Mouse (Mus musculus) brain, adult 2 months (tissue): ENCODE results near the gene Gm26938.

Experiments used
- DNase-seq: peaks from one replicate; pipeline ENCODE4 v3.0.0; 2011; ENCODE audit warnings: low read depth, low spot score

Gene Gm26938

GRCm38 (mm10) chr5:139794137-139794536 lies 32.1 kb downstream of the Gm26938 start:
- DNase-seq: no peak

GRCm38 (mm10) chr5:139793338-139794089 lies 32.7 kb downstream of the Gm26938 start:
- DNase-seq: no peak

DNA sequence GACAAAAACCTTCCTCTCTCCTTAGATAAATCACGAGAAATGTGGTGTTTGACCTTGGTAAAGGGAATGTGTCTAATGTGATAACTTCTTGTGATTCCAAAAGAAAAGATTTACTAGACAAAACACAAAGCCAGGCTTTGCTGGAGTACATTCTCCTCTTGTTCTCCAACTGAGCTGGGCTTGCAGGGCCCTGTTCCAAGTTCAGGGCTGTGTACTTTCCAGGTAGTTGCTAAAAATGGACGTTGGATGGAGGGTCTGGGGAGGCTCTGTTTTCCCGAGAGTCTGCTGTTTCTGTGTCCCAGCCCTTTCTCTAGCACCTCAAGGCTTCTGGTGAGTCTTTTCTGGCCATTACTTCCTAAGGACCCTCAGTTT lies 33.3 kb downstream of the Gm26938 start:
- no peak for DNase-seq

GRCm38 (mm10) chr5:139792159-139792775 lies 33.9 kb downstream of the Gm26938 start:
- DNase-seq: no peak

DNA sequence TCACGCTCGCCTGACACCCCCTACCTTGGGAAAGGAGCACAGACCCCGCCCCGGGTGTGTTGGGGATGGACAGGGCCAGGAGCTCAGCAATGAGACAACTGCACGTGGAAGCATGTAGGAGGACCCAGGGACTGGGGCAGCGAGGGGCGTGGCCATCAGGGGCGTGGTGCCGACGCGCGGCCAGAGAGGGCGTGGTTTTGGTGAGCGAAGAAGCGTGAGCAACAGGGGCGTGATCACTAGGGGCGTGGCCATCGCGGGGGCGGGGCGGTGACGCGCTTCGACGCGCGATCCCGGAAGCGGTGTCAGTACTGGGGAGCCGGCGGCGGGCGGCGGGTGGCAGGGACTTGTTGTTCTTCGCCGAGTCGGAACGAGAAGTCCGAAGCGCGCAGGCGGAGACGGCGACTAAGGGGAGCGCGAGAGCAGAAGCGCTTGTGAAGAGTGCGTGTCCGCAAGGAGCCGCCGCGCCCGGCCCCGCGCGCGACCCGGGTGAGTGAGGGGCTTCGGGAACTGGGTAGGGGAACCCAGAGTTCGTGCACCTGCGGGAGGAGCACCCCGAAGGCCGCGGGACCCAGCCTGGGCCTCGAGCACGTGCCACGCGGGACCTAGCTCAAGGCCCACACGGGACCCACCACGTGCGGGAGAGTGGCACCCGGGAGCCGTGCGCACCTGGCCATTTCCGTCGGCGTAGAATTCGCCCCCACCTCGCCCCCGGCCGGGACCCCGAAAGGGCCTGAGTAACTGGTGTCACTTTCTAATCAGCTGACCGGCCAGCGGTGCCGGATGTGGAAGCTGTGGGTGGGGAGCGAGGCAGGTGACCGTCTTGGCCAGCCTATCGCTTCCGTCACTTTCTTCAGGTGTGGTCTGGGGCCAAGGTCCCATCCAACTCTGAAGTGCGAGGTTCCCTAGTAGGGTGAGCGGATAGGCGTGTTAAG lies 34.7 kb downstream of the Gm26938 start, which contains the start of gene Mafk:
Gene Mafk (plus strand): TSS at position 287 of the 932 bp plus-strand sequence.
- DNase-seq: peak; percentile 92

DNA sequence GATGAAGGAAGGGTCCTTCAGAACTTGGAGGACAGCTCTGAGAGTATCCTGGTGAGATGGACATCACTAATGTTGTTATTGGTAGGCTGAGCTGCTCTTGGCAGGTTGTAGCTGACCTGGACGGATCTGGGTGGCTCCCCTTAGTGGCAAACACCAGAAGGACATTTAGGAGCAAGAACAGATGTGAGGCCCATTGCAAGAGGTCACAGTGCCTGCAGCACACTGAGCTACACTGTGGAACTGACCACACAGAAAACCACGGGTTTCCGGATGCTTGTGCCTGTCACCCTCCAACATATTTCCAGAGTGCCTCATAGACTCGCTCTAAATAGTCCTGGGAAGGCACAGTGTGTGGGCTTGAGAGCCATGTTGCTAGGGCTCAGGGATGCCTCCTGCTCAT lies 36.7 kb downstream of the Gm26938 start:
- DNase-seq: no peak

DNA sequence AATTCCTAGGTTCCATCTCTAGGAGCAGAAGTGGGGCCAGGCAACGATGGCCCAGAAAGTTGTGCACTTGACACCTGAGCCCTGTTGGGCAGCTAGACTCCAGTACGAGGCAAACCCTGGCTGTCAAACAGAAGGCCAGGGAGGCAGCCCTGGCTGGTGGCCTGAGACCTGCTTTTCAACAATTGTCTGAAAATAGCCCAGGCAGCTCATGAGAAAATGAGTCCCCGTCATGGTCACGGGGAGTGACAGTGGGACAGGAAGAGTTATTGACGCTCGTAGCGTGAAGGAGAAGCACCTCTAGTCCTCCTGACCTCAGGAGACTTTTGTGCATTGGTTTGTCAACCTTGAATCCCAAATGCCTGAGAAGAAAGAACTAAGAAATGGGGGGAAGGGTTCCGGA lies 44.8 kb downstream of the Gm26938 start:
- DNase-seq: no peak

- DNase-seq: no peak
Observed at GRCm38 (mm10) chr5:139776966-139777365, 49.2 kb downstream of the Gm26938 start.

DNA sequence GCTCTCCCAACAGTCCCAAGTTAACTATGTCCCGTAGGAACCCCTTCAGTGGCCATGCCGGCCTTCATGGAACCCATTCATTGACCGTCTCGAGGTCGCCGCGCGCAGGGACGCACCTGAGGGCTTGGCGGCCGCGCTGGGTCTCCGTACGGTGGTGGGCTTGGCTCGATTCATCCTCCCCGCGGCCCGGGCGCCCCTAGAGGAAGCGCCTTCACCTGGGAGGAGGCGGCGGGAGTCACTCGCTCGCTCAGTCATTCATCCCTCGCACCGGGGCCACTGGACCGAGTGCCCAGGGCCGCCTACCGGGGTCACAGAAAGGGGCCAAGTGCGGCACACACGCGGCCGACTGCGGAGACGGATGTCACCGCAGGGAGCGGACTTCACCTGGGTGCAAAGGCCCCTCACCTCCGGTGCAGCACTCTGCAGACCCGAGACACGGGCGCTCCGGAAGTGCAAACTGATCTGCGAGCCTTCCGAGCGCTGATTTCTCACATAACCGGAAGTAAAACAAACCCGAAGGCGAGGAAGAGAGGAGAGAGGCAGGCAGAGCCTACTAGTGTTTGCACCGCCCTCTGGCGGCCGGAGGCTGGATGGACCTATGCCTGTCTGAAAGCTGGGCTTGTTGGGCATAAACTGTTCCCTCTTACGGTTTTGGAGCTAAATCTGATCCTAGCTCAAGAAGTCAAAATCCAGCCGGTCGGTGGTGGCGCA lies 50.8 kb downstream of the Gm26938 start, which contains the start of gene Ints1:
Gene Ints1 (minus strand): TSS at position 459 of the 711 bp plus-strand sequence.
- peak; percentile 98 for DNase-seq

- no peak for DNase-seq
Observed at GRCm38 (mm10) chr5:139768216-139768615, 58.0 kb downstream of the Gm26938 start.

DNA sequence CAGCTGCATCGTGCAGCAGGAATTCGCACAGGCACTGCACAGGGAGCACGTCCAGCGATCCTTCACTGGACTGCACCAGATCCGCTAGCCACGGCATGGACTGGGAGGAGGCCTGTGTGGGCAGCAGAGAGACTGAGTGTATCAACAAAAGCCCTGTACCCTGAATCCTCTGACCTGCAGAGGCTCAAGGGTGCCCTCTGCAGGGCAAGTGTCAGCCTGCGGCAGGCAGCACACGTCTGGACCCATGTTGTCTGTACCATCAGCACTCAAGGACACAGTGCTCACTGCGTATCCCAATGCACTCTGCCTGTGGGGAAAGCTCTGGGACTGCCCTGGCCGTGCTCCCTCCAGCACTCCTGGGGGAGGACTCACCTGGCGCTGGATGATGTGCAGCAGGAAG lies 61.9 kb downstream of the Gm26938 start:
- no peak for DNase-seq

DNA sequence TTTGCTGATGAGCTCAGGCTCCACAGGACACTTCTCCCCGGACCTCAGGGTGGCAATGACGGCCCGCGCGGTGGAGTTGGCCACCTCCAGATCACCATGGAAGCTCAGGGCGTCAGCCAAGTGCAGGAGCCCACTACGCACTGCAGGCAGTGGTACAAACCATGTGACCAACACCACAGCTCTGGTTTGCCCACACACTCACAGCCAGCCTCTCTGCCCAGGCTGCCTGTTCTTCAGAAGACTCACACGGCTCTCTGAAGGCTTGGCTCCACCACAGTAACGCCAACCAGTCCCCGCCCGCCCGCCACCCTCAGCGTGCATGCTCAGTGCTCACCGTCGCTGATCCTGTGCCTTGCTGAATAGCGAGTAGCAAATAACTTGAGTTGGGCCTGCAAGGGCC lies 68.1 kb downstream of the Gm26938 start:
- peak; percentile 88 for DNase-seq
